Mouse (Mus musculus): ENCODE measurements around the gene Nos3. TPM values are rescaled to one million over a fixed set of nuclear protein-coding genes. Genes with fewer than 3 reads are reported as not detected.
"Not testable (repeated sequence)": the region's sequence is repeated elsewhere in the genome, so short reads cannot be mapped to it uniquely, and the experiment has no call there.

The Nos3 gene
- polyA plus RNA-seq, 1 experiment from 2014 or later: 12.0 TPM

DNA sequence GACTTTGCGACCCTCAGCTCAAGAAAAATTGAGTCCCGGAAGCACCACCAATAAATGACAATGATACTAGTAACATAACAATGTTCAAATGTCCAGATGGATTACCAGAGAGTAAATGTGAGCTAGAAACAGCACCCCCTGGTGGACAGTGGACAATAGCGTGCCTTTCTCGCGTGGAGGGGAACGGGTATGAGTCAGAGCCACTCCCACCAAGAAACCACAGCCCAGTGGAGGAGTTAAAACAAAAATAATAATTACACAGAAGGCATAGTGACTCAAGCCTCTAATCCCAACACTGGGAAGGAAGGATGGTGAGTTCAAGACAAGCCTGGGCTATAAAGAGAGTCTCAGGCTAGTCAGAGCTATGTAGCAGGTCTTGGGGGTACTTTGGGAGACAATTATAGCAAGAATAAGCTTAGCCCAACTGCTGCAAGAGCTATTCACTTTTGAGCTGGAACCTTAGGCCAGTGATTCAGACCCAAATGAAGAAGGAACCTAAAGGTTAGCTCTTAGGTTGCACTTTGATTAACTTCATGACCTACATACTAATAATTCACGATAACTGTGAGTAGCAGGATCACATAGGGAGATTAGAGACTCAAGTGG, 28.9 kb downstream of the Nos3 start, which contains the start of gene Abcb8:
Gene Abcb8, plus strand, starts transcription at position 272 of the 606 bp plus-strand sequence.
- WGBS: 25% methylated on average over 7 of the region's 7 CpGs
- Histone ChIP-seq H3K27ac (ENCODE audit: low read depth, low read length) (peak within 1 kb of the TSS; percentile 67; the same call in 1 of the 2 replicates), H3K4me2 (replicated peaks; ENCODE audit: low read depth, low read length) (peak within 1 kb of the TSS; percentile 37), H3K4me3 (ENCODE audit: low read length) (peak within 1 kb of the TSS; percentile 54), H3K9ac (ENCODE audit: low read depth, low read length) (peak within 1 kb of the TSS; percentile 55), H3K9me3 (ENCODE audit: control insufficient read depth, low read length) (no peaks in the 10 kb centered on the region), H3K27me3 (ENCODE audit: control insufficient read depth, insufficient read depth, low read length) (peaks cover 3% of the 10 kb centered on the region; the same call in 1 of the 2 replicates), H3K36me3 (ENCODE audit: control insufficient read depth, insufficient read depth, low read length) (no peaks in the 10 kb centered on the region), H3K4me1 (ENCODE audit: control insufficient read depth, insufficient read depth, low read length) (peaks cover 8% of the 10 kb centered on the region)
- ATAC-seq (ENCODE audit: low FRiP score, low TSS enrichment): no peak

GRCm38 (mm10) chr5:24394165-24394894, 29.7 kb downstream of the Nos3 start:
- Histone ChIP-seq H3K9ac (ENCODE audit: low read depth, low read length) (peak overlapping the region; percentile 55), H3K9me3 (ENCODE audit: control insufficient read depth, low read length) (no peaks in the 10 kb centered on the region), H3K36me3 (ENCODE audit: control insufficient read depth, insufficient read depth, low read length) (no peaks in the 10 kb centered on the region), H3K27me3 (ENCODE audit: control insufficient read depth, insufficient read depth, low read length) (no peaks in the 10 kb centered on the region), H3K27ac (ENCODE audit: low read depth, low read length) (peak overlapping the region; percentile 67; the same call in 1 of the 2 replicates), H3K4me1 (ENCODE audit: control insufficient read depth, insufficient read depth, low read length) (peaks cover 8% of the 10 kb centered on the region), H3K4me3 (ENCODE audit: low read length) (peak overlapping the region; percentile 54), H3K4me2 (replicated peaks; ENCODE audit: low read depth, low read length) (peak overlapping the region; percentile 37)
- peak; percentile 97 for ATAC-seq (ENCODE audit: low FRiP score, low TSS enrichment)
- under 1% methylated on average over 36 of the region's 36 CpGs for WGBS

DNA sequence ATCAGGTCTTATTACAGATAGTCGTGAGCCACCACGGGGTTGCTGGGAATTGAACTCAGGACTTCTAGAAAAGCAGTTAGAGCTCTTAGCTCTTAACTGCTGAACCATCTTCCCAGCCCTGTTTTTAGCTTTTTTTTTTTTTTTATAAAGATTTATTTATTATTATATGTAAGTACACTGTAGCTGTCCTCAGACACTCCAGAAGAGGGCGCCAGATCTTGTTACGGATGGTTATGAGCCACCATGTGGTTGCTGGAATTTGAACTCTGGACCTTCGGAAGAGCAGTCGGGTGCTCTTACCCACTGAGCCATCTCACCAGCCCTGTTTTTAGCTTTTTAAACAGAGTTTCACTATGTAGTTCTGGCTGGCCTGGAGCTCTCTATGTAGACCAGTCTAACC, 31.6 kb downstream of the Nos3 start:
- H3K9ac ChIP-seq (ENCODE audit: low read depth, low read length); H3K4me3 ChIP-seq (ENCODE audit: low read length); H3K27me3 ChIP-seq (ENCODE audit: control insufficient read depth, insufficient read depth, low read length); H3K4me2 ChIP-seq (replicated peaks; ENCODE audit: low read depth, low read length); H3K27ac ChIP-seq (ENCODE audit: low read depth, low read length); H3K4me1 ChIP-seq (ENCODE audit: control insufficient read depth, insufficient read depth, low read length); ATAC-seq (ENCODE audit: low FRiP score, low TSS enrichment); H3K9me3 ChIP-seq (ENCODE audit: control insufficient read depth, low read length): not testable (repeated sequence)
- WGBS: 86% methylated on average over 6 of the region's 6 CpGs
- peaks cover 11% of the 10 kb centered on the region; the same call in 1 of the 2 replicates for H3K36me3 ChIP-seq (ENCODE audit: control insufficient read depth, insufficient read depth, low read length)

DNA sequence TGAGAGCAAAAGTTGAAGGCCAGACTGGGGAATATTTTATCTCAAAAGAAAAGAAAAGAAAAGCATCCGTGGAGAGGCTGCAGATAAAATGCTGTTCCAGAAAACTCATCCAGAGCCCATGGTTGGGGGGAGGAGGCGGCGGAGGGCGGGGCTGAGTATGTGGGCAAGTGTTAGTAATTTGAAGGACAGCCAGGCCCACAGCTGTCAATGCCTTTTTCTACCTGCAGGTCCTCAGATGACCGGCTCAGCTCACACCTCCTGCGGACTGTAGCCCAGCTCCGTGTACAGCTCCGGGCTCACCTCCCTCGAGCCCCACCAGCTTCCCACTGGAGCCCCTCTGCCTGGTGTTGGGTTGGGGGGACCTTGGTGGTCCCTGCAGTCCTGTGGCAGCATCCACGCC, 35.1 kb downstream of the Nos3 start:
- Histone ChIP-seq H3K4me2 (replicated peaks; ENCODE audit: low read depth, low read length) (no peak overlapping the region), H3K9me3 (ENCODE audit: control insufficient read depth, low read length) (no peaks in the 10 kb centered on the region), H3K4me3 (ENCODE audit: low read length) (no peak overlapping the region), H3K27me3 (ENCODE audit: control insufficient read depth, insufficient read depth, low read length) (no peaks in the 10 kb centered on the region), H3K36me3 (ENCODE audit: control insufficient read depth, insufficient read depth, low read length) (peaks cover 33% of the 10 kb centered on the region; the same call in 1 of the 2 replicates), H3K4me1 (ENCODE audit: control insufficient read depth, insufficient read depth, low read length) (peaks cover 4% of the 10 kb centered on the region; the same call in 1 of the 2 replicates), H3K27ac (ENCODE audit: low read depth, low read length) (no peak overlapping the region), H3K9ac (ENCODE audit: low read depth, low read length) (no peak overlapping the region)
- no peak for ATAC-seq (ENCODE audit: low FRiP score, low TSS enrichment)
- WGBS: 89% methylated on average over 10 of the region's 10 CpGs

GRCm38 (mm10) chr5:24400362-24400761, 35.8 kb downstream of the Nos3 start:
- Histone ChIP-seq H3K27ac (ENCODE audit: low read depth, low read length) (no peak overlapping the region), H3K9me3 (ENCODE audit: control insufficient read depth, low read length) (no peaks in the 10 kb centered on the region), H3K9ac (ENCODE audit: low read depth, low read length) (no peak overlapping the region), H3K27me3 (ENCODE audit: control insufficient read depth, insufficient read depth, low read length) (no peaks in the 10 kb centered on the region), H3K4me1 (ENCODE audit: control insufficient read depth, insufficient read depth, low read length) (no peaks in the 10 kb centered on the region), H3K36me3 (ENCODE audit: control insufficient read depth, insufficient read depth, low read length) (peaks cover 33% of the 10 kb centered on the region; the same call in 1 of the 2 replicates), H3K4me3 (ENCODE audit: low read length) (no peak overlapping the region), H3K4me2 (replicated peaks; ENCODE audit: low read depth, low read length) (no peak overlapping the region)
- ATAC-seq (ENCODE audit: low FRiP score, low TSS enrichment): no peak
- 93% methylated on average over 11 of the region's 11 CpGs for whole genome bisulfite sequencing

DNA sequence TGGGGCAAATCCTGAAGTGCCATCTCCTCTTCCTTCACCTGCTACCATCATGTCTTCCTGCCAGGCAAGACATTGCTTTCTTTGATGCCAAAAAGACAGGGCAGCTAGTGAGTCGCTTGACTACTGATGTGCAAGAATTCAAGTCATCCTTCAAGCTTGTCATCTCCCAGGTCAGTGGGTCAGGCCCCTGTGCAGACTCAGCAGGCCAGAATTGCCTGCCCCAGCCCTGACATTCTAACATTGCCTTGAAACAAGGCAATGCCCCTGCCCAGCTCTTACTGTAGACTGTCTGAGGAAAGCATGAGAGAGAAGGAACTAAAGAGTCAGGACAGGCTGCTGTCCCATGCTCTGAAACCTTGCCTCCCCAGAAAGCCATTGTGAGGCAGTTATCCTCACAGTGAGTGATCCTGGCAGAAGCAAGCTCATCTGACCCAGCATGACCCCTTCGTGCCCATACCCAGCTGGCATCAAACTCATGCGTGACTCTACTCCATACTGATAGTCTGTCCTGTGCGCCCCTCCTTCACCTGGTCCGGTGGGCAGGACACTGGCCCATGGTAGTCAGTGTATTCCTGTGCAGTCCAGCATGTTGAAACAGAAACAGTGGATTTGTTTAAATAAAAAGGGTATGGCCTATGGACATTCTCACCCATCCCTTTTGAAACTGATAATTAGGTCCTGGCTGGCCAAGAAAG, 36.4 kb downstream of the Nos3 start:
- Histone ChIP-seq H3K9ac (ENCODE audit: low read depth, low read length) (no peak overlapping the region), H3K4me3 (ENCODE audit: low read length) (no peak overlapping the region), H3K27ac (ENCODE audit: low read depth, low read length) (no peak overlapping the region), H3K9me3 (ENCODE audit: control insufficient read depth, low read length) (no peaks in the 10 kb centered on the region), H3K4me1 (ENCODE audit: control insufficient read depth, insufficient read depth, low read length) (no peaks in the 10 kb centered on the region), H3K27me3 (ENCODE audit: control insufficient read depth, insufficient read depth, low read length) (no peaks in the 10 kb centered on the region), H3K36me3 (ENCODE audit: control insufficient read depth, insufficient read depth, low read length) (peaks cover 33% of the 10 kb centered on the region; the same call in 1 of the 2 replicates), H3K4me2 (replicated peaks; ENCODE audit: low read depth, low read length) (no peak overlapping the region)
- ATAC-seq (ENCODE audit: low FRiP score, low TSS enrichment): no peak
- 87% methylated on average over 5 of the region's 5 CpGs for WGBS

GRCm38 (mm10) chr5:24401969-24402368, 37.4 kb downstream of the Nos3 start:
- no peaks in the 10 kb centered on the region for H3K9me3 ChIP-seq (ENCODE audit: control insufficient read depth, low read length)
- no peak overlapping the region for H3K4me2 ChIP-seq (replicated peaks; ENCODE audit: low read depth, low read length)
- no peak for ATAC-seq (ENCODE audit: low FRiP score, low TSS enrichment)
- H3K27me3 ChIP-seq (ENCODE audit: control insufficient read depth, insufficient read depth, low read length): no peaks in the 10 kb centered on the region
- H3K36me3 ChIP-seq (ENCODE audit: control insufficient read depth, insufficient read depth, low read length): peaks cover 41% of the 10 kb centered on the region; the same call in 1 of the 2 replicates
- H3K4me1 ChIP-seq (ENCODE audit: control insufficient read depth, insufficient read depth, low read length): no peaks in the 10 kb centered on the region
- no peak overlapping the region for H3K9ac ChIP-seq (ENCODE audit: low read depth, low read length)
- 86% methylated on average over 9 of the region's 9 CpGs for WGBS
- no peak overlapping the region for H3K27ac ChIP-seq (ENCODE audit: low read depth, low read length)
- H3K4me3 ChIP-seq (ENCODE audit: low read length): no peak overlapping the region

- Histone ChIP-seq H3K27me3 (ENCODE audit: control insufficient read depth, insufficient read depth, low read length) (no peaks in the 10 kb centered on the region), H3K9me3 (ENCODE audit: control insufficient read depth, low read length) (no peaks in the 10 kb centered on the region), H3K4me2 (replicated peaks; ENCODE audit: low read depth, low read length) (no peak overlapping the region), H3K27ac (ENCODE audit: low read depth, low read length) (no peak overlapping the region), H3K4me3 (ENCODE audit: low read length) (no peak overlapping the region), H3K4me1 (ENCODE audit: control insufficient read depth, insufficient read depth, low read length) (no peaks in the 10 kb centered on the region), H3K36me3 (ENCODE audit: control insufficient read depth, insufficient read depth, low read length) (peaks cover 57% of the 10 kb centered on the region), H3K9ac (ENCODE audit: low read depth, low read length) (no peak overlapping the region)
- WGBS: 76% methylated on average over 6 of the region's 6 CpGs
- ATAC-seq (ENCODE audit: low FRiP score, low TSS enrichment): no peak
Measured at GRCm38 (mm10) chr5:24404594-24405360, 40.2 kb downstream of the Nos3 start.
